ENCODE assay signal across 30 mouse cellular contexts in the genomic region with DNA sequence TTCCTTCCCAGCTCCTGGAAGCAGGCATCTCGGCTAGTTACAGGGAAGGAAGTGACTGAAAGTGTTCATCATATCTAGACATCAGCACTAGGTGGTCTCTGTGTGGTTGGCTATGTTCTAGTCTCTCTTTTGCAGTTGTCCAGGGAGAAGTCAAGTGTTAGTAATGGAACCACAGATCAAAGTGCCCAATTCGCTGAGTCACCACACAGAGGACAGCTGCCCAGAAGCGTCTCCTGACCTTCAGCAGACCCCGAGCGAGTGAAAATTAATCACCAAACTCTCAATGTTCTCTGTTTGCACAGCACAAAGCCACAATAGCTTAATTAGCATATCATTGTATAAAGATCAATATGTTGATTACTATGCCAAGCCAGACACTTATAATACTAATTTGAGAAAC.
DNase-seq lines count a peak whose midpoint lies in the region; ATAC-seq and TF ChIP-seq lines count a peak whose summit lies in the region.
"Had no signal": no experiment of that assay in that cellular context is flagged by ENCODE, and none has a peak within 500 bp of the region (broad histone marks: within the 10 kb centered on the region; RNA-seq: fewer than 3 reads in every experiment).

No protein-coding gene starts in this region.

- ATAC-seq in megakaryocyte-erythroid progenitor cell, adult 5-6 weeks (replicated peaks; ENCODE audit: low FRiP score, low TSS enrichment, poor library complexity, severe bottlenecking), result no peak
- ATAC-seq: forebrain, postnatal 0 days; inflammation-experienced regulatory T-cells, adult 6 months; midbrain, embryonic 15.5 days had no signal

- no peak overlapping the region for H3K27ac ChIP-seq in ES-Bruce4 (ENCODE audit: insufficient read depth, low read length)
- H3K27ac ChIP-seq: heart, adult 2 months; hindbrain, embryonic 15.5 days; liver, embryonic 14.5 days; macrophage; midbrain, embryonic 10.5 days; midbrain, embryonic 15.5 days; neural tube, embryonic 12.5 days; stomach, postnatal 0 days had no signal

- H3K9ac ChIP-seq in ES-Bruce4 (ENCODE audit: low read depth, poor library complexity, severe bottlenecking), result no peak overlapping the region
- H3K9ac ChIP-seq: forebrain, postnatal 0 days; heart, embryonic 12.5 days; hindbrain, embryonic 15.5 days; liver, embryonic 14.5 days; midbrain, embryonic 15.5 days; neural tube, embryonic 12.5 days had no signal

- no peaks in the 10 kb centered on the region; the same call in 1 of the 2 replicates for H3K9me3 ChIP-seq in ES-Bruce4 (replicated peaks; ENCODE audit: control insufficient read depth, insufficient read depth, low read length, poor library complexity, severe bottlenecking)
- H3K9me3 ChIP-seq: hindbrain, embryonic 15.5 days; midbrain, embryonic 15.5 days; neural tube, embryonic 12.5 days had no signal

- peak; percentile 24 for DNase-seq in embryo, embryonic 10 days (ENCODE audit: low spot score)
- DNase-seq in embryo, embryonic 9.5 days (ENCODE audit: extremely low spot score), result no peak
- peak; percentile 29 for DNase-seq in adrenal gland, adult 8-10 months
- no peak for DNase-seq in kidney, postnatal 36 days
- DNase-seq: cerebellum, adult 2 months; cerebellum, postnatal 14 days; forebrain, postnatal 0 days; heart, adult 2 months; heart, postnatal 4 days; kidney, adult 11 months; liver; lung, adult 2 months; lung, postnatal 10 days; right cerebral cortex, postnatal 4 days; thymus, adult 18-20 months; thymus, postnatal 25 days had no signal

- TF ChIP-seq POLR2A in ES-Bruce4 (IDR thresholded peaks at IDR 0.05; ENCODE audit: insufficient read depth, low read length), result no peak
- TF ChIP-seq POLR2A in myocyte (IDR thresholded peaks at IDR 0.05; ENCODE audit: insufficient read length, low read depth), result no peak

- peaks cover 4% of the 10 kb centered on the region for H3K4me1 ChIP-seq in ES-Bruce4 (ENCODE audit: control insufficient read depth, insufficient read depth, low read length)
- H3K4me1 ChIP-seq: hindbrain, embryonic 15.5 days had no signal

- H3K4me2 ChIP-seq in myocyte (ENCODE audit: low read depth), result peak overlapping the region; percentile 13
- H3K4me2 ChIP-seq: heart, embryonic 12.5 days; hindbrain, embryonic 15.5 days; midbrain, embryonic 15.5 days; neural tube, embryonic 12.5 days had no signal

- H3K79me2 ChIP-seq in myocyte (ENCODE audit: control insufficient read depth, insufficient read depth), result no peaks in the 10 kb centered on the region

- H3K36me3 ChIP-seq in ES-Bruce4 (ENCODE audit: control insufficient read depth, insufficient read depth, low read length, poor library complexity, severe bottlenecking) (no peaks in the 10 kb centered on the region), myocyte (ENCODE audit: control insufficient read depth, insufficient read depth) (no peaks in the 10 kb centered on the region)
- H3K36me3 ChIP-seq: G1E; heart, embryonic 12.5 days; hindbrain, embryonic 15.5 days; midbrain, embryonic 10.5 days; midbrain, embryonic 15.5 days; neural tube, embryonic 12.5 days had no signal

- peak; percentile 40; the same call in 1 of the 2 replicates for TF ChIP-seq EP300 in ES-Bruce4 (IDR thresholded peaks at IDR 0.05; ENCODE audit: insufficient read depth, low read depth, low read length)

- no peak for TF ChIP-seq CTCF in ES-Bruce4 (IDR thresholded peaks at IDR 0.05; ENCODE audit: low read depth, low read length)

- H3K27me3 ChIP-seq in ES-Bruce4 (ENCODE audit: control insufficient read depth, insufficient read depth, low read length, poor library complexity, severe bottlenecking) (no peaks in the 10 kb centered on the region), myocyte (ENCODE audit: control insufficient read depth, insufficient read depth, insufficient read length) (no peaks in the 10 kb centered on the region)
- H3K27me3 ChIP-seq: heart, embryonic 12.5 days; hindbrain, embryonic 15.5 days; midbrain, embryonic 15.5 days; neural tube, embryonic 12.5 days had no signal

- no peak overlapping the region for H3ac ChIP-seq in myocyte (ENCODE audit: control insufficient read depth, insufficient read length)

- H3K4me3 ChIP-seq in ES-Bruce4 (ENCODE audit: low read depth, low read length) (no peak overlapping the region), myocyte (no peak overlapping the region)
- H3K4me3 ChIP-seq: erythroblast, embryonic 14.5 days; heart, adult 2 months; heart, embryonic 12.5 days; hindbrain, embryonic 15.5 days; midbrain, embryonic 10.5 days; midbrain, embryonic 15.5 days; neural tube, embryonic 12.5 days had no signal

TF ChIP-seq in myocyte, 11 proteins besides CTCF, POLR2A, EP300 and RAD21:
- TF ChIP-seq MYOD1 (IDR thresholded peaks at IDR 0.05; ENCODE audit: control insufficient read depth in 1 of 3, insufficient read length in 2 of 3, low read depth in 2 of 3), result peak; percentile 28 to 86 (median 85)
- peak; percentile 54 for TF ChIP-seq TCF12 (IDR thresholded peaks at IDR 0.05; ENCODE audit: insufficient read depth, poor library complexity, severe bottlenecking)
- no peak for TF ChIP-seq POLR2AphosphoS2 (IDR thresholded peaks at IDR 0.05; ENCODE audit: insufficient read length, low read depth)
- no peak for TF ChIP-seq MAX (IDR thresholded peaks at IDR 0.05; ENCODE audit: low read depth)
- TF ChIP-seq USF1 (IDR thresholded peaks at IDR 0.05; ENCODE audit: low read depth), result no peak
- TF ChIP-seq E2F4 (IDR thresholded peaks at IDR 0.05; ENCODE audit: insufficient read depth), result no peak
- TF ChIP-seq REST (IDR thresholded peaks at IDR 0.05; ENCODE audit: insufficient read depth, insufficient read length), result no peak
- TF ChIP-seq MYOG (IDR thresholded peaks at IDR 0.05; ENCODE audit: control insufficient read depth in 1 of 3, insufficient read depth in 1 of 3, insufficient read length in 2 of 3, low read depth in 2 of 3), result peak in 2 of 3 experiments; percentile 64 to 83
- no peak for TF ChIP-seq CEBPB (IDR thresholded peaks at IDR 0.05; ENCODE audit: insufficient read depth, poor library complexity, severe bottlenecking)
- TF ChIP-seq SRF (IDR thresholded peaks at IDR 0.05; ENCODE audit: control insufficient read depth, insufficient read length, low read depth), result no peak
- TF ChIP-seq TCF3 (IDR thresholded peaks at IDR 0.05; ENCODE audit: insufficient read length, low read depth), result peak; percentile 20

Comparison
In these comparisons a context has a peak if more than half of its experiments do, and no peak if none do; other contexts are left out.
1. DNase-seq: peak in embryo, embryonic 10 days (single experiment) and adrenal gland, adult 8-10 months (single experiment); none in embryo, embryonic 9.5 days (single experiment) and kidney, postnatal 36 days (0 of 2).